Mouse (Mus musculus): ENCODE results near the gene Parp16.
A peak's percentile ranks its signal among the peaks of the same experiment; 100 is the strongest.

GRCm38 (mm10) chr9:65281536-65282151 lies 86.5 kb downstream of the Parp16 start:
- peak; percentile 23; the same call in 1 of the 2 replicates for TF ChIP-seq CTCF (IDR thresholded peaks at IDR 0.05; ENCODE audit: borderline replicate concordance, insufficient read depth, low read depth, low read length)
- TF ChIP-seq POLR2A (IDR thresholded peaks at IDR 0.05; ENCODE audit: borderline replicate concordance, insufficient read depth, low read length) = no peak

Data from cerebellum, adult 2 months (tissue).